ENCODE assay signal across 36 mouse cellular contexts in genomic region chr17:43451216-43451615, GRCm38 (mm10). TPM values are rescaled to one million over a fixed set of nuclear protein-coding genes. Genes with fewer than 3 reads are reported as not detected.
"Had no signal": no experiment of that assay in that cellular context is flagged by ENCODE, and none has a peak within 500 bp of the region (broad histone marks: within the 10 kb centered on the region; RNA-seq: fewer than 3 reads in every experiment).

No protein-coding gene starts in this region.

- H3K9me3 ChIP-seq: limb, embryonic 10.5 days; limb, embryonic 12.5 days; limb, embryonic 13.5 days; limb, embryonic 15.5 days; liver, embryonic 12.5 days; liver, embryonic 13.5 days; liver, embryonic 15.5 days; lung, embryonic 15.5 days; midbrain, embryonic 10.5 days; midbrain, embryonic 12.5 days; midbrain, embryonic 13.5 days; midbrain, embryonic 15.5 days; neural tube, embryonic 12.5 days had no signal

- H3K36me3 ChIP-seq: limb, embryonic 10.5 days; limb, embryonic 12.5 days; limb, embryonic 13.5 days; limb, embryonic 15.5 days; liver, embryonic 12.5 days; liver, embryonic 13.5 days; liver, embryonic 15.5 days; midbrain, embryonic 10.5 days; midbrain, embryonic 12.5 days; midbrain, embryonic 13.5 days; midbrain, embryonic 15.5 days; neural tube, embryonic 12.5 days had no signal

- H3K4me2 ChIP-seq: limb, embryonic 12.5 days; limb, embryonic 13.5 days; limb, embryonic 15.5 days; liver, embryonic 11.5 days; liver, embryonic 12.5 days; liver, embryonic 13.5 days; liver, embryonic 15.5 days; lung, embryonic 14.5 days; lung, embryonic 15.5 days; midbrain, embryonic 11.5 days; midbrain, embryonic 12.5 days; midbrain, embryonic 13.5 days; midbrain, embryonic 15.5 days; neural tube, embryonic 12.5 days had no signal

- H3K4me3 ChIP-seq: limb, embryonic 10.5 days; limb, embryonic 12.5 days; limb, embryonic 13.5 days; limb, embryonic 15.5 days; liver, embryonic 12.5 days; liver, embryonic 13.5 days; liver, embryonic 15.5 days; lung, embryonic 15.5 days; megakaryocyte, embryonic 14.5 days; midbrain, embryonic 10.5 days; midbrain, embryonic 12.5 days; midbrain, embryonic 13.5 days; midbrain, embryonic 15.5 days; myocyte; neural tube, embryonic 12.5 days had no signal

- ATAC-seq: liver, embryonic 12.5 days; liver, postnatal 0 days; lung, postnatal 0 days; midbrain, embryonic 13.5 days; midbrain, embryonic 15.5 days; midbrain, embryonic 16.5 days had no signal

- H3K27ac ChIP-seq: limb, embryonic 10.5 days; limb, embryonic 12.5 days; limb, embryonic 13.5 days; limb, embryonic 15.5 days; liver, embryonic 12.5 days; liver, embryonic 13.5 days; liver, embryonic 14.5 days; liver, embryonic 15.5 days; lung, embryonic 15.5 days; macrophage; midbrain, embryonic 10.5 days; midbrain, embryonic 12.5 days; midbrain, embryonic 13.5 days; midbrain, embryonic 15.5 days; neural tube, embryonic 12.5 days had no signal

- H3K9ac ChIP-seq: limb, embryonic 12.5 days; limb, embryonic 13.5 days; limb, embryonic 15.5 days; liver, embryonic 12.5 days; liver, embryonic 13.5 days; liver, embryonic 14.5 days; liver, embryonic 15.5 days; liver, postnatal 0 days; lung, embryonic 14.5 days; lung, embryonic 15.5 days; midbrain, embryonic 12.5 days; midbrain, embryonic 13.5 days; midbrain, embryonic 15.5 days; neural tube, embryonic 12.5 days had no signal

- H3K27me3 ChIP-seq: limb, embryonic 12.5 days; limb, embryonic 13.5 days; limb, embryonic 15.5 days; liver, embryonic 12.5 days; liver, embryonic 13.5 days; liver, embryonic 15.5 days; lung, embryonic 15.5 days; megakaryocyte, embryonic 14.5 days; midbrain, embryonic 12.5 days; midbrain, embryonic 13.5 days; midbrain, embryonic 15.5 days; neural tube, embryonic 12.5 days had no signal

- DNase-seq: left cerebral cortex, postnatal 4 days; liver; liver, embryonic 13.5 days; liver, postnatal 0 days; lung, adult 18-20 months; lung, adult 2 months; lung, embryonic 14.5 days; lung, postnatal 10 days; lung, postnatal 14 days; lung, postnatal 36 days; lung, postnatal 4 days; midbrain, embryonic 14.5 days had no signal

- H3K4me1 ChIP-seq: limb, embryonic 10.5 days; limb, embryonic 12.5 days; limb, embryonic 13.5 days; limb, embryonic 15.5 days; liver, embryonic 12.5 days; liver, embryonic 13.5 days; liver, embryonic 15.5 days; lung, embryonic 15.5 days; megakaryocyte, embryonic 14.5 days; midbrain, embryonic 10.5 days; midbrain, embryonic 12.5 days; midbrain, embryonic 13.5 days; midbrain, embryonic 15.5 days; neural tube, embryonic 12.5 days had no signal

RNA-seq across cellular contexts. Expression of gene Mep1a, which starts 51.4 kb away (rescaled TPM):
- polyA plus RNA-seq: limb, embryonic 10.5 days; limb, embryonic 11.5 days; limb, embryonic 12.5 days; limb, embryonic 13.5 days; liver, embryonic 11.5 days; liver, embryonic 12.5 days; liver, embryonic 13.5 days; lung, embryonic 14.5 days; lung, embryonic 15.5 days; lung, embryonic 16.5 days; lung, postnatal 0 days; macrophage; midbrain, embryonic 10.5 days; midbrain, embryonic 11.5 days; midbrain, embryonic 12.5 days; midbrain, embryonic 16.5 days; midbrain, postnatal 0 days; myocyte; neural tube, embryonic 11.5 days; neural tube, embryonic 12.5 days had no signal
